Mouse (Mus musculus): ENCODE data around the gene Kpna2.
"Not testable (repeated sequence)": the region's sequence is repeated elsewhere in the genome, so short reads cannot be mapped to it uniquely, and the experiment has no call there.

Gene Kpna2

GRCm38 (mm10) chr11:107019318-107019717, 20.0 kb upstream of the Kpna2 start:
- DNase-seq (ENCODE audit: extremely low read depth, low read depth, low spot score) = no peak

GRCm38 (mm10) chr11:107018606-107019005, 19.3 kb upstream of the Kpna2 start:
- DNase-seq (ENCODE audit: extremely low read depth, low read depth, low spot score) = no peak

DNA sequence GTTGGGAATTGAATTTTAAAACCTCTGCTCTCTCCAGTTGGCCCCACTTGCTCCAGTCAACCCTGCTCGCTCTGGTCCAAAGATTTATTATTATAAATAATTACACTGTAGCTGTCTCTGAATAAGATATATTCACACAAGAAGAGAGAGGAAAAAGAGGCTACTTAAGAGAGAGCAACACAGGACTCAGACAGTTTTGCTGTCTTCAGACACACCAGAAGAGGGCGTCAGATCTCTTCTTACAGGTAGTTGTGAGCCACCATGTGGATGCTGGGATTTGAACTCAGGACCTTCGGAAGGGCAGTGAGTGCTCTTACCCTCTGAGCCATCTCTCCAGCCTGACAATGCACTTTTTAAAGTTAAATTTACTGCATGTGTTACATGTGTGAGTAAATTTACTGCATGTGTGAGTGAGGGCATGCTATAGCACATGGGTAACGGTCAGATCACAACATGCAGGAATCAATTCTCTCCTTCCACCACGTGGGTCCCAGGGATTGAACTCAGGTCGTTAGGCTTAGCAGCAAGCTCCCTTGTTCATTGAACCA, 18.1 kb upstream of the Kpna2 start:
- DNase-seq (ENCODE audit: extremely low read depth, low read depth, low spot score) = no peak

- DNase-seq (ENCODE audit: extremely low read depth, low read depth, low spot score) = no peak
These were observed 17.6 kb upstream of the Kpna2 start for GRCm38 (mm10) chr11:107016893-107017292.

DNA sequence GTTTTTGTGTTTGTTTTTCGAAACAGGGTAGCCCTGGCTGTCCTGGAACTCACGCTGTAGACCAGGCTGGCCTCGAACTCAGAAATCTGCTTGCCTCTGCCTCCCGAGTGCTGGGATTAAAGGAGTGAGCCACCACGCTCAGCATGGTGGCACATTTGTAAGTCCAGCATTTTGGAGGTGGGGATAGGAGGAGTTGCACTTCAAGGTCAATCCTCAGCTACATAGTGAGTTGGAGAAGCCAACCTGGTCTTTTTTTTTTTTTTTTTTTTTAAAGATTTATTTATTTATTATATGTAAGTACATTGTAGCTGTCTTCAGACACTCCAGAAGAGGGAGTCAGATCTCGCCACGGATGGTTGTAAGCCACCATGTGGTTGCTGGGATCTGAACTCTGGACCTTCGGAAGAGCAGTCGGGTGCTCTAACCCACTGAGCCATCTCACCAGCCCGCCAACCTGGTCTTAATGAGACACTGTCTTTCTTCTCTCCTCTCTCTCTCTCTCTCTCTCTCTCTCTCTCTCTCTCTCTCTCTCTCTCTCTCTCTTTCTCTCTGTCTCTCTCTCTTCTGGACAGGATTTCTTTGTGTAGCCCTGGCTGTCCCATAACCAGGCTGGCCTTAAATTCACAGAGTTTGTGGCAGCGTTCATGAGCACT, 16.3 kb upstream of the Kpna2 start:
- DNase-seq (ENCODE audit: extremely low read depth, low read depth, low spot score) = not testable (repeated sequence)

GRCm38 (mm10) chr11:107014597-107015309, 15.4 kb upstream of the Kpna2 start:
- no peak for DNase-seq (ENCODE audit: extremely low read depth, low read depth, low spot score)

GRCm38 (mm10) chr11:107014020-107014585, 14.8 kb upstream of the Kpna2 start:
- DNase-seq (ENCODE audit: extremely low read depth, low read depth, low spot score) = no peak

DNA sequence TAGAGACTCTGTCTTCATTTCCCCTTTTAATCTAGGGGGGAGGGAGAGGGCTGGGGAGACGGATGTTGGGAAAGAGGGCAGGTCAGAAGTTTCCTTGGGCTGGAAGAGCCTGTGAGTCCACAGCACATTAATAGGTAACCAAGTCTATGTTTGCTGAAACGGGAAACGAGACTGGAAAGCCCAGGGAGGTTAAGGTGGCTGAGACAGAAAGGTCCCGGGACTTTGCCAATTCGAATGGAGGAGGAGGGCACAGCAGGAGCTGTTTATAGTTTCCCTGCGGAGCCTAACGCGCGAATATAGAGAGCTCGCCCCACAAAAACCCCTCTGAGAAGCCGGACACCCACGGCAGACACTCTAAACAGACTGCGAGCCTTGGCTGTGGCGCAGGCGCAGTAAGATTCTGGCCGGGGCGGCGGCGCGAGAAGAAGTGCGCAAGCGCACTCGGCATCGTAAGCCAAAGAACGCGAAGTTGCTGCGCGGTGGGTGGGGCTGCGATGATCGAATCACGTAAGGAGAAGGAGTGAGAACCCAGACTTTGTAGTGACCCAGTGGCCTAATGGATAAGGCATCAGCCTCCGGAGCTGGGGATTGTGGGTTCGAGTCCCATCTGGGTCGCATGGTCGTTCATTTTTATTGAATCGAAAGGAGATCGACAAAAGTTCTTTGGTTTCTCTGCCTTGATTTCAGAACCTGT, 13.1 kb upstream of the Kpna2 start:
- no peak for DNase-seq (ENCODE audit: extremely low read depth, low read depth, low spot score)

DNA sequence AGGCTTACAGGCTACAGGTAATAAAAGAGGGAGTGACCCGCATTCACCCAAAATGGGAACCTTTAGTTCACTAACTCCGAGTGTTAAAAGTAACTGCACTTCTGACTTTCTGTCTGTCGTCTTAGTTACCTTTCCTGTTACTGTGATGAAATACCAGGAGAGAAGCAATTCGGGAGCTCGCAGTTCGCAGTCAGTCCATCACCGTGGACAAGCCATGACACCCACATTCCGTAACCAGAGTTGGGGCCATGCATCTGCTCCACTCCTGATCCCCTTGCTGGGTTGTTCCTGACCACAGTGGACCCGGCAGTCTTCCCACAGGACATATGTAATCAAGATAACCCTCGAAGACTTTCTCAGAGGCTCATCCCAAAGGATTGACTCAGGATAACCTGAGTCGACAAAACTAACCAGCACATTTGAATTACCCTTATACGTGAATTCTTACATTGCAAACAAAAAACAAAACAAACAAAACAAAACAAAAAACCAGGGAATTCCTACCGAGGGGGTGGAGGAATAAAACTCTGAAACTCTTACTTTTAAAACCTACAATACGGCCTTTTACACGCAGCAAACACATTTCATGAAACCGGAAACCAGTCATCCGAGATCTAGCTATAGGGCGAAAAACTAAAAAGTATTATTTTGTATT, 12.5 kb upstream of the Kpna2 start:
- DNase-seq (ENCODE audit: extremely low read depth, low read depth, low spot score) = no peak

DNA sequence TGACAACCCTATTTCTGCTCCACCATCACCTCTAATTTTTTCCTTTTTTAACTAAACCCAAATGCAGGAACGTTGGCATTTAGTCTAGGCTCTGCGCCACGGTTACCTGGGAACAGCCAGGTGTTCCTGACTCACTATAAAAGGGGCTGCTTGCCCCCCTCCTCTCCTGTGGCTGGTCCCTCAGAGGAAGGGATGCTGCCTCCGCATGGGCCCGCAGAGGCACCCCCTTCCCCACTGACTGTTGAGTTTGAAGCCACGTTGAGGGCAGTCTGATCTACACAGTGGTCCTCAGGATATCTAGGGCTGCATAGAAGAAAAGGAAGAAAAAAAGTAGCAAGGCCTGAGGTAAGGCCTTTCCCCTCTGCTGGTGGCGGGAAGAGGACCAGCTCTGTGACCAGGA, 11.8 kb upstream of the Kpna2 start:
- no peak for DNase-seq (ENCODE audit: extremely low read depth, low read depth, low spot score)

- DNase-seq (ENCODE audit: extremely low read depth, low read depth, low spot score) = no peak
These were observed 11.1 kb upstream of the Kpna2 start for GRCm38 (mm10) chr11:107010447-107010846.

DNA sequence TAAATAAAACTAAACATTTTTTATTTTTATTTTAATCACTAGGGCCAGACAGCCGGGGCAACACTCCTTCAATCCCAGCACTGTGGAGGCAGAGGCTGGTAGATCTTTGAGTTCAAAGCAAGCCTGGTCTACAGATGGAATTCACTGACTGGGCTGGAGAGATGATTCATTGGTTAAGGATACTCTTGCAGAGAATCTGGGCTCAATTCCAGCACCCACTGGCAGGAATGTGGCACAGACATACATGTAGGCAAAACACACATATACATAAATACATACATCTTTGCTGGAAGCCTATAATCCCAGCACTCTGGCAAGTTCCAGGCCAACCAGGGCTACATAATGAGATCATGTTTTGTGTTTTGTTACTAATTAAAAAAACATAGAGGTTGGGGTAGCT, 6.2 kb upstream of the Kpna2 start:
- no peak for DNase-seq (ENCODE audit: extremely low read depth, low read depth, low spot score)

GRCm38 (mm10) chr11:107001760-107002675, 2.7 kb upstream of the Kpna2 start:
- no peak for DNase-seq (ENCODE audit: extremely low read depth, low read depth, low spot score)

- DNase-seq (ENCODE audit: extremely low read depth, low read depth, low spot score) = no peak
These were observed 690 bp upstream of the Kpna2 start for GRCm38 (mm10) chr11:106999949-107000513.

DNA sequence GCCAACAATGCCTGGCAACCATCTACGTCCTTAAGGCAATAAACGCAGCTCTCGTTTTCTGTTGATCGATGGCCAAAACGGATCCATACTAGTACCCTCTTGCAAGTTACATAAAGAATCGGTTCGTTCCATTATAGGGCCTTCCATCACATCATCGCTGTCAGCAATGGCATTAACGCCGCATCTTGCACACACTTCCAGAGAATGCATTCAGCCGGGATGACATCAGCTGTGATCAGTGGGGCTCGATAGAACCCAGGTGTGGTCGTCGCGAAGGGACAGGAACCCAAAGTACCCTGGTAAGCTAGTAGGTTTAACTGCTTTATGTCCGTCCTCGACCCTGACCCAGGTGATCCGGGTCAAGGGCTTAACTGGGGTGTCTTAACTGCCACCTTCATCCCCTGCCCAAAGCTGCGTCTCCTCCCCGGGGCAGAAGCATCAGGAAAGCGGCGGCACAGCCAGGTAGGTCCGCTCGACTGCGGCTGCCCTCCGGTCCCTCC, 640 bp downstream of the Kpna2 start:
- no peak for DNase-seq (ENCODE audit: extremely low read depth, low read depth, low spot score)

- DNase-seq (ENCODE audit: extremely low read depth, low read depth, low spot score) = no peak
These were observed 1.4 kb downstream of the Kpna2 start for GRCm38 (mm10) chr11:106997976-106998375.

DNA sequence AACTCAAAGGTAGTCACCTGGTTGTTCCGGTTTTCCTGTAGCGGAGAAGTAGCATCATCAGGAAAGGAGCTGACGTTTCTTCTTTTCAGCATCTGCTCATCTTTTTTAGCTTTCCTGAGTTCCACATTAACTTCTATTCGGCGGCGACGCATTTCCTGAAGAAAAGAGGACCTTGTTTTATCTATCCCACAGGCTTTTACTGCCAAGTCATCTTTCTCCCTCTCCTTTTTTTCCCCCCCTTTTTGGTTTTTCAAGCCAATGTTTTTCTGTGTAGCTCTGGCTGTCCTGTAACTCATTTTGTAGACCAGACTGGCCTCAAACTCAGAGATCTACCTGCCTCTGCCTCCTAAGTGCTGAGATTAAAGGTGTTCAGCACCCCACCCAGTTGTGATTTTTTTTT, 2.8 kb downstream of the Kpna2 start:
- not testable (repeated sequence) for DNase-seq (ENCODE audit: extremely low read depth, low read depth, low spot score)

DNA sequence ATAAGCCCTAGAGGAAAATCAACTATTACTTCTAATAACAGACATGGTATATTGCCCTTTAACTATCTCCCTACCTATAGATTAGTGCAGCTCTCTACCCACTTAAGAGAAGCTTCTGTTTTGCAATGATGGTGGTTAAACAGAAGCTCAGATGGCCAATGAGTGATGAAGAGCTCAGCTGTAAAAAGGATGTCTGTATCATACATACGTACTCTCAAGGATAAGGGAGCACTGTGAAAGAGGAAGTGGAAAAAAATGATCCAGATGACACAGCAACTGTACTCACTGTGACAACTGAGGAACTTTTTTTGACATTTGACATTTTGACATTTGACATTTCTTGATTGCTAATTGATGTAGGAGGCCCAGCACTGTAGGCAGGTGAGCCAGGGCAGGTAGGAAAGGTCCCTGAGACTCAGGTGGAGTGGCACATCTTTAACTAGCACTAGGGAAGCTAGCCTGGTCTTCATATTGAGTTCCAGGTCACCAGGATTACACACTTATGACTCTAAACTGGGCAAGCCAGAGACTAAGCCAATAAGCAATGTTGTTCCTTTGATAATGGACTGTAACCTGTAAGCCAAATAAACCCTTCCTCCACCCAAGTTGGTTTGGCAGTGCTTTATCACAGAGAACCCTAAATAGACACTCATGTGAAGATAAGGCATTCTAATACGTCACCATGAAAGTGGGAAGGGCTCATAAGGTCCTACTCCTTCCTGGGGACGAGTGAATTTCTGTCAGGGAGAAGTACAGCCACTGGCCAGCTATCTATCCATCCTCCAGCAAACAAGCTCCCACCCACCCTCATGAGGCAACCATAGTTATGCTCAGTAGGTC, 4.9 kb downstream of the Kpna2 start:
- DNase-seq (ENCODE audit: extremely low read depth, low read depth, low spot score) = no peak

- DNase-seq (ENCODE audit: extremely low read depth, low read depth, low spot score) = no peak
These were observed 12.0 kb downstream of the Kpna2 start for GRCm38 (mm10) chr11:106987384-106987783.

Data from fat pad, adult 2 months (tissue).